Mouse (Mus musculus): ENCODE results near the gene Phactr3. TPM values are rescaled to one million over a fixed set of nuclear protein-coding genes. Genes with fewer than 3 reads are reported as not detected.

The Phactr3 gene
- total and polyA plus RNA-seq, 3 experiments, result not detected

DNA sequence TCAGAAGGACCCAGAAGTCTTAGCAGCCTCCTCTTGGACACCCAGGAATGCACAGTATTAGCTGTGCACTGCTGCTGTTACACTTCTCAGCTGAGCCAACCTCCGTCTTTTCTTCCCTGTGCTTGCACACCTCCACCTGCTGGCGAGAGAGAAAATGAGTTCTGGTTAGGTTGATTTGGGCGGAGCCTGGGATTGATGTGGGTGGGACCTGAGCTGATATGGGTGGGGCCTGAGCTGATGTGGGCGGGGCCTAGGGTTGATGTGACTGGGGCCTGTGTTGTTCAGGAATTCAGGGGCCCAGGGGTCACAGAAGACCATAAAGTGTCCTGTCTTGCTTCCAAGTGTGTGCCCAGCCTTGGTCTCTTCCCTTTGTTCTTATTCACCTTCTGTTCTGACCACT, 128.0 kb downstream of the Phactr3 start:
- no peak for DNase-seq (ENCODE audit: low read depth, low spot score)
- H3K27ac ChIP-seq (ENCODE audit: control insufficient read depth, low read depth, low read length), result no peak overlapping the region
- no peaks in the 10 kb centered on the region for H3K27me3 ChIP-seq (ENCODE audit: control insufficient read depth in 1 of 2, insufficient read depth in 2 of 2, low read length in 2 of 2)
- no peak for TF ChIP-seq MAX (IDR thresholded peaks at IDR 0.05; ENCODE audit: low read length)
- TF ChIP-seq ZNF384 (IDR thresholded peaks at IDR 0.05; ENCODE audit: low read depth, low read length), result no peak
- TF ChIP-seq ZMIZ1 (IDR thresholded peaks at IDR 0.05; ENCODE audit: low read depth, low read length), result no peak
- no peaks in the 10 kb centered on the region for H3K4me1 ChIP-seq (ENCODE audit: control insufficient read depth in 1 of 2, insufficient read depth in 2 of 2, low read length in 2 of 2)
- no peak overlapping the region for H3K4me3 ChIP-seq (ENCODE audit: control insufficient read depth in 1 of 2, insufficient read depth in 1 of 2, low read depth in 2 of 2, low read length in 2 of 2)
- no peaks in the 10 kb centered on the region for H3K9me3 ChIP-seq (replicated peaks; ENCODE audit: insufficient read depth, low read length)
- H3K36me3 ChIP-seq (ENCODE audit: control insufficient read depth in 1 of 2, insufficient read depth in 2 of 2, low read length in 2 of 2), result no peaks in the 10 kb centered on the region
- no peak overlapping the region for H3K9ac ChIP-seq (ENCODE audit: control insufficient read depth, low read depth, low read length, poor library complexity, severe bottlenecking)
- H3K79me2 ChIP-seq (ENCODE audit: control insufficient read depth, insufficient read depth, low read length, poor library complexity), result no peaks in the 10 kb centered on the region

- no peaks in the 10 kb centered on the region for H3K79me2 ChIP-seq (ENCODE audit: control insufficient read depth, insufficient read depth, low read length, poor library complexity)
Measured at GRCm38 (mm10) chr2:178247274-178247673, 128.5 kb downstream of the Phactr3 start.

DNA sequence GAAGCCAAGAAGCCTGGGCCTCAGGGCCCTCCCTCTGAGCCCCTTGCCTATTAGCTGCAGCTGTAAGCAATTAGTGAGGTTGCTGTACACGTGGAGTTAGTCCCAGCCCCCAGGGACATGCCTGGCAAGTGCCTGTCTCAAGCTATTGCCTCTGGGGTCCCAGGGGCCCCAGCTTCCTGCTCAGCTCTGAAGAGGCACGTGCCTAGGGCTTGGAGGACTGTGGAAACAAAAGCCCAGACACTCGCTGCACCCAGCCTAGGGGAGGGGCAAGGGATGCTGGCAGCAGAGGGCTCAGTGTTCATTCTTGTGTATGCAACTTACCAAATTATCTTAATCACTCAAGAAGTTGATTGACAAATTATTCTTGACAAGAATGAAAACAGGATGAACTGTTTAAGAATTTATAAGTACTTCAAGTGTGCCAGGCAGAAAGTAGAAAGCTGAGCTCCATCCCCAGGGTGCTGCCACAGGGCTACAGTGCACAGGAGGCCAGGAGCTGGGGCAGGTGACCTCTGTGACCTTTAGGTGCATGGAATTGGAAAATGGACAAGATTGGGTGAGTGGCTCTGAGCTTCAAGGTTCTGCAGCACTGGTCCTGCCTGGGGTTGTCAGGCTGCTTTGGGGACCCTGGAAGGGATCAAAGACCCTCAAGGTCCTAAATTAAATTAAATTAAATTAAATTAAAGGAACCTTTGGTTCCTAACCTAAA, 138.5 kb downstream of the Phactr3 start:
- Histone ChIP-seq H3K27me3 (ENCODE audit: control insufficient read depth in 1 of 2, insufficient read depth in 2 of 2, low read length in 2 of 2) (no peaks in the 10 kb centered on the region), H3K9ac (ENCODE audit: control insufficient read depth, low read depth, low read length, poor library complexity, severe bottlenecking) (no peak overlapping the region), H3K4me3 (ENCODE audit: control insufficient read depth in 1 of 2, insufficient read depth in 1 of 2, low read depth in 2 of 2, low read length in 2 of 2) (no peak overlapping the region), H3K79me2 (ENCODE audit: control insufficient read depth, insufficient read depth, low read length, poor library complexity) (no peaks in the 10 kb centered on the region), H3K9me3 (replicated peaks; ENCODE audit: insufficient read depth, low read length) (no peaks in the 10 kb centered on the region), H3K4me1 (ENCODE audit: control insufficient read depth in 1 of 2, insufficient read depth in 2 of 2, low read length in 2 of 2) (no peaks in the 10 kb centered on the region), H3K36me3 (ENCODE audit: control insufficient read depth in 1 of 2, insufficient read depth in 2 of 2, low read length in 2 of 2) (no peaks in the 10 kb centered on the region), H3K27ac (ENCODE audit: control insufficient read depth, low read depth, low read length) (no peak overlapping the region)
- TF ChIP-seq TCF12 (IDR thresholded peaks at IDR 0.05; ENCODE audit: low read depth, low read length) (no peak), JUND (IDR thresholded peaks at IDR 0.05; ENCODE audit: low read depth, low read length) (no peak), ZNF384 (IDR thresholded peaks at IDR 0.05; ENCODE audit: low read depth, low read length) (no peak), MAX (IDR thresholded peaks at IDR 0.05; ENCODE audit: low read length) (no peak), ZKSCAN1 (IDR thresholded peaks at IDR 0.05; ENCODE audit: low read depth, low read length) (no peak), EP300 (IDR thresholded peaks at IDR 0.05; ENCODE audit: low read depth in 1 of 2, low read length in 2 of 2) (no peak)
- DNase-seq (ENCODE audit: low read depth, low spot score), result no peak

More at GRCm38 (mm10) chr2:178247274-178247673, 128.5 kb downstream of the Phactr3 start:
- H3K9ac ChIP-seq (ENCODE audit: control insufficient read depth, low read depth, low read length, poor library complexity, severe bottlenecking), result no peak overlapping the region
- H3K9me3 ChIP-seq (replicated peaks; ENCODE audit: insufficient read depth, low read length), result no peaks in the 10 kb centered on the region
- H3K4me3 ChIP-seq (ENCODE audit: control insufficient read depth in 1 of 2, insufficient read depth in 1 of 2, low read depth in 2 of 2, low read length in 2 of 2), result no peak overlapping the region
- TF ChIP-seq MYB (IDR thresholded peaks at IDR 0.05; ENCODE audit: low read depth, low read length), result no peak
- TF ChIP-seq NELFE (IDR thresholded peaks at IDR 0.05; ENCODE audit: low read depth, low read length), result no peak
- no peak for TF ChIP-seq CTCF (IDR thresholded peaks at IDR 0.05 in 2 of 3, conservative IDR thresholded peaks at IDR 0.05 in 1 of 3; ENCODE audit: control insufficient read depth in 1 of 3, insufficient read depth in 1 of 3, low read depth in 2 of 3, low read length in 3 of 3, poor library complexity in 1 of 3, severe bottlenecking in 1 of 3)
- no peak for TF ChIP-seq MXI1 (IDR thresholded peaks at IDR 0.05; ENCODE audit: low read depth, low read length)
- no peak for TF ChIP-seq MAZ (IDR thresholded peaks at IDR 0.05; ENCODE audit: low read depth, low read length)
- no peak for TF ChIP-seq RAD21 (IDR thresholded peaks at IDR 0.05; ENCODE audit: low read depth, low read length)
- TF ChIP-seq RCOR1 (IDR thresholded peaks at IDR 0.05; ENCODE audit: low read depth, low read length), result no peak
- no peak for TF ChIP-seq ZC3H11A (IDR thresholded peaks at IDR 0.05; ENCODE audit: low read depth, low read length)
- no peak for TF ChIP-seq HCFC1 (IDR thresholded peaks at IDR 0.05; ENCODE audit: low read depth, low read length)
- TF ChIP-seq POLR2AphosphoS2 (IDR thresholded peaks at IDR 0.05; ENCODE audit: low read length), result no peak
- TF ChIP-seq CHD1 (IDR thresholded peaks at IDR 0.05; ENCODE audit: low read depth, low read length), result no peak
- TF ChIP-seq POLR2A (IDR thresholded peaks at IDR 0.05; ENCODE audit: control insufficient read depth in 1 of 2, insufficient read depth in 1 of 2, low read depth in 1 of 2, low read length in 2 of 2, poor library complexity in 1 of 2), result no peak
- TF ChIP-seq MAFK (IDR thresholded peaks at IDR 0.05; ENCODE audit: borderline replicate concordance, low read depth, low read length), result no peak
- TF ChIP-seq JUND (IDR thresholded peaks at IDR 0.05; ENCODE audit: low read depth, low read length), result no peak
- TF ChIP-seq NRF1 (IDR thresholded peaks at IDR 0.05; ENCODE audit: insufficient read depth, low read depth, low read length, poor library complexity, severe bottlenecking), result no peak
- no peak for TF ChIP-seq MEF2A (IDR thresholded peaks at IDR 0.05; ENCODE audit: extremely low read depth, insufficient replicate concordance, low read depth, low read length, poor library complexity, severe bottlenecking)
- no peak for TF ChIP-seq UBTF (IDR thresholded peaks at IDR 0.05; ENCODE audit: borderline replicate concordance, insufficient read depth, low read depth, low read length)
- no peak for TF ChIP-seq ZKSCAN1 (IDR thresholded peaks at IDR 0.05; ENCODE audit: low read depth, low read length)
- no peak for DNase-seq (ENCODE audit: low read depth, low spot score)
- H3K4me1 ChIP-seq (ENCODE audit: control insufficient read depth in 1 of 2, insufficient read depth in 2 of 2, low read length in 2 of 2), result no peaks in the 10 kb centered on the region
- no peaks in the 10 kb centered on the region for H3K27me3 ChIP-seq (ENCODE audit: control insufficient read depth in 1 of 2, insufficient read depth in 2 of 2, low read length in 2 of 2)
- no peak overlapping the region for H3K27ac ChIP-seq (ENCODE audit: control insufficient read depth, low read depth, low read length)
- H3K36me3 ChIP-seq (ENCODE audit: control insufficient read depth in 1 of 2, insufficient read depth in 2 of 2, low read length in 2 of 2), result no peaks in the 10 kb centered on the region

Measured in MEL (cell line).